Mouse (Mus musculus) stomach, postnatal 0 days (tissue): ENCODE measurements around the gene Il6st.

Experiments used
- CTCF ChIP-seq: IDR thresholded peaks from 2 replicates; pipeline ENCODE4 v1.5.1; 2016; ENCODE audit warnings: antibody characterized with exemption, low read depth, mild to moderate bottlenecking, moderate library complexity
- EP300 ChIP-seq: optimal IDR thresholded peaks from 2 replicates; pipeline ENCODE3; 2016; ENCODE audit warnings: antibody characterized with exemption

GRCm38 (mm10) chr13:112457366-112457765 is 6.5 kb upstream of the Il6st start:
- TF ChIP-seq CTCF, result no peak
- TF ChIP-seq EP300, result no peak
